Comparison of ENCODE assay signal across 13 mouse cellular contexts in the genomic region with DNA sequence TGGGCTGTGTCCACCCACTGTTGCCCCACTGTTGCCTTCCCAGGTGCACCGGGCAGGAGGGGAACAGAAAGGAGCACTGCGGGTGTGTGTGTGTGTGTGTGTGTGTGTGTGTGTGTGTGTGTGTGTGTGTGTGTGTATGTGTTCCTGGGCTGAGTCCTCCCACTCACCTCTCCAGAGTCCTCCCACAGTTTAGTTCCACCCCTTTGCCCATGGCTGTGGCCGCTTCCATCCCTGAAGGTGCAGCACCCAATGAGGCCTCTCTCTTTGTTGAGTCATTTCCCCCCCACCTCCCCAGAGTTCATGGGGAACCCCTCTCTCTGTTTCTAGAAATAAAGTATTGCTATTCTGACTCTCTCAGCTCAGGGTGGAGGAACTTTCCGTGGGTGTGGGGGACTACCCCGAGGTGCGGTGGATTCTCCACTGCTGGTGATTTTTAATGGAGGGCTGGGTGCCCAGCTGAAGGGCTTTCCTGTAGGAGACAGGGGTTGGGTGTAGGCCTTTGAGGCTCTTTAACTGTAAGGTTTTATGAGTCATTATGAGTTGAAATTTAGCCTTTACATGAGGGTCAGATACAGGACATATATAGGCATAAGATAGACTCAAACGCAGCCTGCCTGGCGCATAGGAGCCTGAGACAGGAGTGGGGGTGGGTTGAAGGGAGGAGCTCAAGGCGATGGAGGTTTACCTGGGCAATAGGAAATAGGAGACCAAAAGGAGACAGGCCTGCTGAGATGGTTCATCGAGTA. TPM values are rescaled to one million over a fixed set of nuclear protein-coding genes. Genes with fewer than 3 reads are reported as not detected.
DNase-seq lines count a peak whose midpoint lies in the region; ATAC-seq and TF ChIP-seq lines count a peak whose summit lies in the region.
"Had no signal": no experiment of that assay in that cellular context is flagged by ENCODE, and none has a peak within 500 bp of the region (broad histone marks: within the 10 kb centered on the region; RNA-seq: fewer than 3 reads in every experiment).

No protein-coding gene starts in this region.

- WGBS in intestine, embryonic 16.5 days, result 79% methylated on average over 10 of the region's 10 CpGs
- 77% methylated on average over 10 of the region's 10 CpGs for WGBS in stomach, postnatal 0 days

- peaks cover 4% of the 10 kb centered on the region for H3K4me1 ChIP-seq in intestine, embryonic 16.5 days (ENCODE audit: control insufficient read depth, insufficient read depth, low read length)
- H3K4me1 ChIP-seq in stomach, postnatal 0 days (replicated peaks; ENCODE audit: control insufficient read depth, insufficient read depth), result no peaks in the 10 kb centered on the region

- DNase-seq in A20 (ENCODE audit: low read depth, low spot score), result peak; percentile 93
- peak; percentile 85 for DNase-seq in CD4-positive helper T cell, adult 2 months (ENCODE audit: low read depth, low spot score)
- DNase-seq in induced T-regulatory cell, adult 2 months (ENCODE audit: low read depth), result peak; percentile 93
- peak; percentile 78 for DNase-seq in splenic B cell, adult 2 months (ENCODE audit: low read depth, low spot score)
- DNase-seq in retina, embryonic 14.5 days (ENCODE audit: low spot score), result no peak
- DNase-seq in stomach, postnatal 0 days (ENCODE audit: low spot score), result no peak
- DNase-seq: adrenal gland, postnatal 25 days; cerebellum, adult 11 months; lung, postnatal 10 days had no signal

- H3K9ac ChIP-seq in intestine, embryonic 16.5 days (ENCODE audit: low read depth, low read length), result no peak overlapping the region
- H3K9ac ChIP-seq in stomach, postnatal 0 days (ENCODE audit: low read length), result no peak overlapping the region
- H3K9ac ChIP-seq: heart, embryonic 13.5 days; hindbrain, embryonic 14.5 days had no signal

- no peaks in the 10 kb centered on the region for H3K27me3 ChIP-seq in splenic B cell, adult 2 months (ENCODE audit: control insufficient read depth, insufficient read depth, low read length, poor library complexity, severe bottlenecking)
- no peaks in the 10 kb centered on the region for H3K27me3 ChIP-seq in intestine, embryonic 16.5 days (replicated peaks; ENCODE audit: control insufficient read depth, insufficient read depth, low read length)
- no peaks in the 10 kb centered on the region for H3K27me3 ChIP-seq in stomach, postnatal 0 days (ENCODE audit: control insufficient read depth, insufficient read depth, low read length)
- H3K27me3 ChIP-seq: heart, embryonic 13.5 days had no signal

- no peak overlapping the region for H3K4me2 ChIP-seq in intestine, embryonic 16.5 days (ENCODE audit: low read depth, low read length)
- H3K4me2 ChIP-seq in stomach, postnatal 0 days (replicated peaks; ENCODE audit: low read depth), result no peak overlapping the region
- H3K4me2 ChIP-seq: heart, embryonic 13.5 days; hindbrain, embryonic 14.5 days had no signal

- no peaks in the 10 kb centered on the region for H3K9me3 ChIP-seq in intestine, embryonic 16.5 days (ENCODE audit: control insufficient read depth, low read length)
- H3K9me3 ChIP-seq in stomach, postnatal 0 days (ENCODE audit: control insufficient read depth, low read length), result no peaks in the 10 kb centered on the region
- H3K9me3 ChIP-seq: heart, embryonic 13.5 days had no signal

- no peaks in the 10 kb centered on the region for H3K36me3 ChIP-seq in splenic B cell, adult 2 months (ENCODE audit: control insufficient read depth, insufficient read depth, low read length, poor library complexity, severe bottlenecking)
- H3K36me3 ChIP-seq in intestine, embryonic 16.5 days (ENCODE audit: control insufficient read depth, insufficient read depth, low read length), result no peaks in the 10 kb centered on the region
- no peaks in the 10 kb centered on the region for H3K36me3 ChIP-seq in stomach, postnatal 0 days (ENCODE audit: control insufficient read depth, insufficient read depth, low read length)

- no peak for ATAC-seq in intestine, embryonic 16.5 days
- ATAC-seq in stomach, postnatal 0 days (ENCODE audit: low FRiP score, low TSS enrichment), result no peak

- H3K4me3 ChIP-seq in intestine, embryonic 16.5 days (ENCODE audit: low read length), result no peak overlapping the region
- no peak overlapping the region for H3K4me3 ChIP-seq in stomach, postnatal 0 days (ENCODE audit: low read depth, low read length)
- H3K4me3 ChIP-seq: heart, embryonic 13.5 days had no signal

- no peak for TF ChIP-seq CTCF in stomach, postnatal 0 days (IDR thresholded peaks at IDR 0.05; ENCODE audit: low read depth)

- TF ChIP-seq EP300 in stomach, postnatal 0 days (optimal IDR thresholded peaks at IDR 0.05), result no peak

- no peak overlapping the region for H3K27ac ChIP-seq in intestine, embryonic 16.5 days (ENCODE audit: low read length)
- no peak overlapping the region for H3K27ac ChIP-seq in stomach, postnatal 0 days (replicated peaks)
- H3K27ac ChIP-seq: heart, embryonic 13.5 days; hindbrain, embryonic 14.5 days; kidney, postnatal 0 days had no signal

RNA-seq across cellular contexts. Expression of a gene that starts 44.4 kb away (rescaled TPM):
- polyA plus RNA-seq in intestine, embryonic 16.5 days (2015; fragmentation: Nextera tagmentation; extraction: Ambion mirVana), result 148 and 156 TPM in 2 replicates
- polyA plus RNA-seq in stomach, postnatal 0 days (2015; fragmentation: Nextera tagmentation; extraction: Ambion mirVana), result 45.5 and 46.0 TPM in 2 replicates

Comparison
In these comparisons a context has a peak if more than half of its experiments do, and no peak if none do; other contexts are left out.
1. DNase-seq: peak in A20 (single experiment), CD4-positive helper T cell, adult 2 months (single experiment), induced T-regulatory cell, adult 2 months (single experiment) and splenic B cell, adult 2 months (single experiment); none in retina, embryonic 14.5 days (single experiment) and stomach, postnatal 0 days (single experiment).